Mouse (Mus musculus): ENCODE measurements around the gene Ccdc190. TPM values are rescaled to one million over a fixed set of nuclear protein-coding genes. Genes with fewer than 3 reads are reported as not detected.

The Ccdc190 gene
- total RNA-seq, 2 experiments from 2014 or later = 22.9 to 24.7 TPM

DNA sequence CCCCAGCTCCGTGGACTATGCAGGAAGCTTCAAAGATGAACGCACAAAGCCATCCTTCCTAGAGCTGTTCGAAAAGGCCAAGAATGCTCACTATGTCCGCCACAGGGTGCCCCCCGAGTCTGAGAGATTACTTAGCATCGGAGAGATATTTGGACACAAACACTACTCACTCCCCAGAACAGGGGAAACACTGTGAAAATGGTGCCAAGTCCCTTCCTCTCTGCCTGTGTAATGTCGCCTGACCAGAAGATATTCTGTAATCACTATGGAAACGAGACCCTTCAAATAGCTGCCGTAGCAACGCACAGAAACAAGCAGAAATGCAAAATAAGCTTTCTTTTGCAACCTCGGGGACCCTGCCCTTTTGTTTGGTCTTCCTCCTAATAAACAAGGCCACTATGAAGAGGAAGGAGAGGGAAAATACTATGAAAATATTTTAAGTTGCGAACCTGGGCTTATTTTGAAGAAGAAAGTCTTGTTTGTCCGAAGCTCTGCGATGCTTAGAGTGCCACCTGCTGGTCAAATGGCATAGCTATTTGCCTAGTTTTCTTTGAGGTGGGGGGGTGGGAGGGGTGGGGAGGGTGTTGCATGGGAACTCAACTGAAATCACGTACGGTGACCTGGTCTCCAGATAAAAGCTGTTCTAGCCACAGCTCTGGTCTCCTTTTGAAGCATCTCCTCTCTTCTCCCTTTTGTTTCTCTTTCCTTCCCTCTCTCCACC is 5.7 kb downstream of the Ccdc190 start:
- peak; percentile 32 to 52 for DNase-seq

DNA sequence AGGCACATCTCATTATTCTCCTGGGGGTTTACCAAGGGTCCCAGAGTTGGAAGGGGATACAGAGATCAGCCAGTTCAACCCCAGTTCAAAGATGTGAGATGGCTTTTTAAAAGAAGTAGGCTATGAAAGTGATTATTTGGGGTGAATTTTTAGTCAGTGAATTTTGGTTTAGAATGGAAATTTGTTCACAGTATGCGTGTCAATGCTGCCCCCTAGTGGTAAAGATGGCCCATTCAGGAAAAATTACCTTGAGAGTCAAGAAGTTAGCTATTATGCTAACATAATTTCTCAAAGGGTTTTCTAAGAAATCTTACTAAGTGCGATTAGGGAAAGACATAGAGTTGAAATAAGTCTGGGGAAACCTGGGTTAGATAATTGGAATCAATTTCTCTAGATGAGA is 10.9 kb downstream of the Ccdc190 start:
- peak in 1 of 2 experiments; percentile 32 for DNase-seq

DNA sequence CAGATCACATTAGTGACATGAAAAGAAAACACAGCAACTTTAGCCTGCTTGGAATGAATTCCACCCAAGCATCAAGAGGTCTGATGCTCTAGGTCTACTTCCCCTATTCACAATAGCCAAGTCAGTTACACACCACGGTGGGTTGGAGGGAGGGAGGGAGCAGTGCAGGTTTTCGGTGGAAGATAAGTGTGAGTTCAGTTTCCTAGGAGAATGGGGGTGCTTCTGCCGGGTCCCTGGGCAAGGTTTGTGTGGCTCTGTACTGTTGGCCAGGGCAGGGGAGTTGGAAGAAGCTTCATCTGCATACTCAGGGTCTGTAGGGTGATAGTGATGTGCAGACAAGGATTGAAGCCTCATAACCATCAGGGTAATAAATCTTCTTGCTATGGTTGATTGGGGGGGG is 17.6 kb downstream of the Ccdc190 start:
- DNase-seq = no peak

DNA sequence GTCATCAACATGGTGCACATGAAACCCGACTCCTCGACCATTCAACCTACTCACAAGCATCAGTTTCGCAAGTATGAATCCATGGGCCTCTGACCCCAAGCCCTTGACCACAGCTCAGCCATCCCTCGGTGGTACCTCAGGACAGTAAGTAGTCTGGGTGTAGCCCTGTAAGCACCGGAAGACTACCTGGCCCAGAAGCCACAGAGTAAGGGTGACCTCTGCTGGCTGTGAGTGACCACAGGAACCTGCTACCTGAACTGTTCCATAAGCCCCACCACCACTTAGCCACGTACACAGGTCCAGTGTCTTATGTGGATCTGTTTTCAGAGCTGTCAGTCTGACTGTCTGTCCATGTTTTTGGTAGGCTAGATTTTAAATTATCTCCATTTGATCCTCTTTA is 19.2 kb downstream of the Ccdc190 start:
- DNase-seq = no peak

DNA sequence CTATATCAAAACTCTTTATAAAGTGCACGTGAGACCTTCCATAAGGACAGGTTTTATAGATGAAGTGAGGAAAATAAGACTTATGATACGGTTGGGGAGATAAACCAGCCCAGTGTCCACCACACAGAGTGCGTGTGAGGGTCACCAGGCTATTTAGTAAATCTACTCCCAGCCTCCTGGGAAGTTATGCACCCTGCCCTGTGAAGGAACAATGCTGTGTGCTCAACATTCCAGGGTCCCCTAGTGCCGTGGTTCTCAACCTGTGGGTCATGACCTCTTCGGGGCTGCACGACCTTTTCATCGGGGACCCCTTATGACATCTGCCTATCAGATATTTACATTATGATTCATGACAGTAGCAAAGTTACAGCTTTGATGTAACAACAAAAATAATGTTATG is 19.8 kb downstream of the Ccdc190 start:
- DNase-seq = no peak

DNA sequence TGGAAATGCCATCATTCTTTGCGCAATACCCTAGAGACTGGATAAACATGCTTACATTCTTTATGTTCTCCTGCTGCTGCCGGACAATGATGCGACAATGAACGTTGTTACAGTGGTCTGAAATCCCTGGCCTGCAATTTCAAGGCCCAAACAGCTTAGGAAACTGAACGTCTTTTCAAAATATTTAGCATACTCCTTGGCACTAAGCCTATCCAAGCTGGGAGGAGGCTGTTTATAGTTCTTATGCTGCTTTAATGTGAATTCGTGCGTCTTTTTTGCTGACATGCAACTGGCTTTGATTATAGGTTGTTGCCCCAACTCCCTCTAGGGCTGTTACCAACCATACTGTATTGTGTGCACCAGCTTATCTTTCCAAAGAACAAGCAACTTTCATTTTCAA is 20.4 kb downstream of the Ccdc190 start:
- DNase-seq = no peak

DNA sequence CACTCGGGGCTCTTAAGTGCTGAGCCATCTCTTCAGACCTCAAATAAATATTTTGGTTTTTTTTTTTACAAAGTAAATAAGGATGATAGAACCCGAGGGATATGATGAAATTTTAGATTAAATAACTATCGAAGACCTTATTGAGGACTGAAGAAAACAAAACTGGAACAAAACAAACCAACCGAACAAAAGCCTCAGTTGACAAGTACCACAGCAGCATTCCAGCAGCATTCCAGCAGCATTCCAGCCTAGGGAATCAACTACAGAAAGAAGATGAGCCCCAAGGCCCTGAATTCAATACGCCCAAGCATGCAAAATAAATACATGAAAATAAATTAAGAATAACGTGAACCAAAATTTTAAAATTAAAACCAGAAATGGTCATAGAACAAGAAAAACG is 21.5 kb downstream of the Ccdc190 start:
- no peak for DNase-seq

DNA sequence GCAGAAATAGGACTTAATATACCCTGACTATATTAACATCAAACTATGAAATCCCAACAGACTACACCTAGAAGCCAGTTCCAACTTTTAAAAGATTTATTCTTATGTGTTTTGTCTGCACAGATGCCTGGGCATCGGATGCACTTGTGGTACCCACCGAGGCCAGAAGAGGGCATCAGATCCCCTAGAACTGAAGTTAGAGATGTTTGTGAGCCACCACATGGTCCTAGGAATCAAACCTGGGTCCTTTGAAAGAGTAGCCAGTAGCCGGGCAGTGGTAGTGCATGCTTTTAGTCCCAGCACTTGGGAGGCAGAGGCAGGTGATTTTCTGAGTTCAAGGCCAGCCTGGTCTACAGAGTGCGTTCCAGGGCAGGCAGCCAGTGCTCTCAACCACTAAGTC is 22.2 kb downstream of the Ccdc190 start:
- no peak for DNase-seq

DNA sequence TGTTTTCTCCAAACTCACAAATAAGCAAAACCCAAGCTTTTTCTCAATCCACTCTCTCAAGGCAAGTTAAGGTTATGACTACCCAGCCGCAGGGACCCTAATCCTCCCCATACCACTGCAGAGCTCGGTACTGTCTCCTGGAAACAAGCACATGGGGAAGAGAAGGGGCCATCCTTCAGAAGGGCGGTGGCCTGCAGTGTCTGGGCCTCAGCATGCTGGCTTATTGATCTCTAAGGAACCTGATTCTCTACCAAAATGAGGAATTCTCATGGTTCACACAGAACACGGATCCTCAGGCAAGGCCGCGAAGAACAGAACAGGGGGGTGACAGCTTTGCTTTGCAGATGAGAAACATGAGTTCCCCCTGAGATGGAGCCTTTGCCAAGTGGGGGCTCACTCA is 23.1 kb downstream of the Ccdc190 start:
- DNase-seq = no peak

DNA sequence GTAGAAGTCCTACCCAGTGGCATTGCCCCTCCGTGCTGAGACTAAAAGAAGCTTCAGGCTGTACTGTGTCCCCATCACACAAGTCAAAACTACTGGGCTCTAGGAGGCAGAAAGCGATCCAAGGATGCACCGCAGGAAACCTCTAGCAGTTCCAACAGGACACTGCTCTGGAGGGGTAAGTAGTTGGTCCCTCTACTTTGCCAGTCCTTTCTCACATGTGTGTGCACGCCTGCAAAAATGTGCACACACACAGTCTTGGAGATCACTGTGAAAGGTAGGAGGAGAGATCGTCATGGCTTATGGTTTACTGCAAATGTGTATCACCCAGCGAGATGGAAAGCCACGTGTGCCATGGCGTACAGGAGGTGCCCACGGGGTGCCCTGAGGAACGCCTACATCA is 24.2 kb downstream of the Ccdc190 start:
- DNase-seq = no peak

DNA sequence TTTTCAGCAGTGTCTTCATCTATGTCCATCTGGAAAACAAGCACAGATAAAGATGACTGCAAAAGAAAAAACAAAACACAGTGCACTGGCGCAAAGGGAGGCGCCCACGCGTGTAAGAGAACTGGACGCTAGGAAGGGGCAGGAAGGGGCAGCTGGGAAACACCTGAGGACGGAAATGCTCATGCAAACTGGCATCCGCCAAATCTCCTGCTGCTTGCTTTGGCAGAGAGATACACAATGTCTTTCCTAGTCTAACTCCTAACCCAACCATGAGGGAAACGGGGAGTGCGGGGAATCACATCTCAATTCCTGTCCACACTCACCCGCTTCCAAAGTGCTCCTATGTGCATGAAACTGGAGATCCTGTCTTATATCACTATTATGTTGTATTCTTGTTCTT is 24.7 kb downstream of the Ccdc190 start:
- no peak for DNase-seq

DNA sequence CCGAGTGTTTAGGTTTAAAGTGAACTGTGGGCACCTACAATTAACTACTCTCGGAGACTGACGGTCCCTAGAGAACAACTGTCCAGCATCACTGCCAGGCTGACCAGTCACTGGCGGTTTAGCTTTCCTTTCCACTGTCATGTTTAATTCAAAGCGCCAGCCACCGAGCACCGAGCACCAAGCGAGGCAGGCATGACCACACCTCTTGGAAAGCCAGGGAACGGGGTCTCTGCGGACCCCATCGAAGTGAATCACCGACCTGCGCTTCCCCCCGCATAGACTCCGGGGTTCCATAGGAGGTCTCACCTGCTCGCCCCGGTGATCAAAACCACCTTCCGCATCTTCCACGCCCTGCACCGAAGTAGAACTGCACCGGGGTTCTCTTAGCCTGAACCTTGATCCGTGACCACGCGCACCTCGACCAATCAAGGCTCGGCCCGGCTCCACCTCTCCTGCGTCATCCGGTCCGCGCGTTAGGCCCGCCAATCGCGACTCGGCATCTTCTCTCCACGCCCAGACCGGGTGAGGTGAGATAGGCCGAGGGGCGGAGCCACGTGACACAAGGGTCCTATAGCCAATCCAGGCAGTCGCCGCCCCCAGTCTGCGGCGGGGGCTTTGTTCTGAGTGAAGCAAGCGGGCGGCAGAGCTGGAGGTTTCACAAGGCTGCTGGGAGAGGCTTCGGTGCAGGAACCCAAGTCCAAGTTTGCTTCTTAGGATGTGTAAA is 40.5 kb downstream of the Ccdc190 start, which contains the start of gene Hsd17b7:
Hsd17b7 (minus strand) TSS at position 450 of the 724 bp plus-strand sequence.
- peak; percentile 97 to 98 for DNase-seq

DNA sequence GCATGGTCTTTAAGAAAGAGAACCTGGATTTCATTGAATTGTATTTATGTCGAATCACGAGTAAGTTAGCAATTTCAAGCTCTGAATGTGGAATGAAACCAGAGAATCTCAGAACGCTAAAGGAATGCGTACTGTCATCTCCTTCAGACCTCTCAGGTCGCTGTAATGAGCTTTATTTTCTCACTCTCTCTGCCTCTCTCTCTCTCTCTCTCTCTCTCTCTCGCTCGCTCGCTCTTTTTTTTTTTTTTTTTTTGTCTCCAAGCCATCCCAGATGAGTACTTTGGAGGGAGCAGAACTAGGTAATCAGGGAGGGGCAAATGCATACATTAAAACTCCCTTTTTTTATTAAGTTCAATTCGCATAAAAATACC is 41.1 kb downstream of the Ccdc190 start:
- DNase-seq = no peak

DNA sequence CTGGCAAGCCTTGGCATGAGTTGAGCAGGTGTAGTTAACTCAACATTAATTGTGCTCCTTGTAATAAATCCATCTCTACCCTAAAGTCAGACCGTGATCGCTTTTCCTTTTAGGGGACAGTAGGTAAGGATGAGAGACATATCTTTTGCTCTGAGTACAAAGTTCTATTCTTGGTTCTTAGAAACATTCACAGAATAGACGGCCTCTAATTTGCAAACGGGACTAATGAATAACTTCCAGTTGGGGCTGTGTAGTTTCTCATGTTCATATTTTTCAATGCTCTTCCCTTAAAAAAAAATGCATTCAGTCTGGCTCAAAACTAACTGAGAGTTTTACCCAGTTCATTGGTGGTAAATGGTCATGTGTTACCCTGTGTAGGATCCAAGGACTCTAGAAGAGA is 42.5 kb downstream of the Ccdc190 start:
- DNase-seq = no peak

DNA sequence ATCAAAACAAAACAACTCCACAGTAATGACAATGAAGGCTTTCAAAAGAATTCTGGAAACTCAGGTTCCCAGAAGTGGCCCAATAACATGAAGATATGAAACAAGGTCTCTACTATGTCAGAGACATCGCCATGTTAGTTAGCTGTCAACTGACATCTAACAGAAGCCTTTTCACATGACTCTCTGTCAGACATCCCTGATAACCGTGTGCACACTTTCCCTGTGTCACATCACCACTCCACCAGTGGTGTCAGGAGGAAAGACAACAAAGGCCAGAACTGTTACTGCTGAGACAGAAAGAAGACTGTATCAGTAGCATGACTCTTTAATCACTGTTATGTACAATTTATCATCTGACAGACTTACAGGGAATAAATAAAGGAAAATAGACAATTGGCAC is 43.5 kb downstream of the Ccdc190 start:
- no peak for DNase-seq

DNA sequence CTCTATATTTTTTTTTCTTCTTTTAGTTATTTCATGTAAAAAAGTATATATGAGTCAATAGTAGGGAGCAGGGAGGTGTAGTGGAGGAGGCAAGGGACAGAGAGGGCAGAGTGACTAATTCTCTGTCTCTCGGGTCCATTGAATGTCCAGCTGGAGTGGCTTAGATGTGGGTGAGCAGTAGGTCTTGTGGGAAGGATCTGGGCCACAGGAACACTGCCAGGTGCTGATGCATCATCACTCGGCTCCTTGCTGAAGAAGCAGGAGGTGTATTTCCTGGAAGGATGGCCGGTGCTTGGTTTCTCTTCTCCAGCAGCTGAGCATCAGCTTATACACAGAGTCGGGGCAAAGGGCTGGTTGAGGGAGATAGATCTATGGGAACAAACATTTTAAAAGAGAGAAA is 49.2 kb downstream of the Ccdc190 start:
- no peak for DNase-seq

Other genes starting within 250 kb of the Ccdc190 start
- 100 to 1,000 TPM; 122 to 147 TPM for gene Rgs4, start 181.0 kb upstream of the Ccdc190 start, total RNA-seq (2021)
- 10 to 100 TPM; 15.0 to 15.4 TPM for gene Hsd17b7, start 40.6 kb downstream of the Ccdc190 start, total RNA-seq (2021)
- 1 to 10 TPM; 4.6 to 7.7 TPM for gene Ddr2, start 182.1 kb downstream of the Ccdc190 start, total RNA-seq (2021)
- 10 to 100 TPM; 53.4 to 57.6 TPM for gene Uap1, start 246.3 kb downstream of the Ccdc190 start, total RNA-seq (2021)

Data from layer of hippocampus, postnatal 36 days (tissue).